Mouse (Mus musculus) naive thymus-derived CD4-positive, alpha-beta T cell, adult 2 months (primary cell): ENCODE data around the gene Sept9.
"Not testable (repeated sequence)": the region's sequence is repeated elsewhere in the genome, so short reads cannot be mapped to it uniquely, and the experiment has no call there.

Source experiments
- DNase-seq: peaks from one replicate; pipeline ENCODE4 v3.0.0-alpha.2; 2011; ENCODE audit warnings: low read depth

The Sept9 gene

GRCm38 (mm10) chr11:117327633-117328032 lies 128.2 kb downstream of the Sept9 start:
- no peak for DNase-seq

- peak; percentile 42 for DNase-seq
These were observed 130.9 kb downstream of the Sept9 start for GRCm38 (mm10) chr11:117330076-117330950.

DNA sequence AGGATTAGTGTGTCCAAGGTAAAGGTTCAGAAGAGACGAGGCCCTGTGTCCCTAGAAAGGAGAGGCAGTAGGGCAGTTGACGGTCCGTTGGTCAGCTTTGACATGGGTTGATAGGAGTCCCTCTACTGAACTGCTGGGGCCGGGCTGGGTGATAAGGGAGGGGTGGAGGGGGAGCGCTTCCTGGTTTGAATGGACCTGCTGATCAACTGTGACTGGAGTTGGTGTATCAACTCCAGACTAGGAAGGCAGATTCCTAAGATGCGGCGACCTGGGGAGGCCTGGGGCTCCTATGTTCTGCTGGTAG lies 131.4 kb downstream of the Sept9 start:
- no peak for DNase-seq

- no peak for DNase-seq
These were observed 132.1 kb downstream of the Sept9 start for GRCm38 (mm10) chr11:117331361-117332241.

DNA sequence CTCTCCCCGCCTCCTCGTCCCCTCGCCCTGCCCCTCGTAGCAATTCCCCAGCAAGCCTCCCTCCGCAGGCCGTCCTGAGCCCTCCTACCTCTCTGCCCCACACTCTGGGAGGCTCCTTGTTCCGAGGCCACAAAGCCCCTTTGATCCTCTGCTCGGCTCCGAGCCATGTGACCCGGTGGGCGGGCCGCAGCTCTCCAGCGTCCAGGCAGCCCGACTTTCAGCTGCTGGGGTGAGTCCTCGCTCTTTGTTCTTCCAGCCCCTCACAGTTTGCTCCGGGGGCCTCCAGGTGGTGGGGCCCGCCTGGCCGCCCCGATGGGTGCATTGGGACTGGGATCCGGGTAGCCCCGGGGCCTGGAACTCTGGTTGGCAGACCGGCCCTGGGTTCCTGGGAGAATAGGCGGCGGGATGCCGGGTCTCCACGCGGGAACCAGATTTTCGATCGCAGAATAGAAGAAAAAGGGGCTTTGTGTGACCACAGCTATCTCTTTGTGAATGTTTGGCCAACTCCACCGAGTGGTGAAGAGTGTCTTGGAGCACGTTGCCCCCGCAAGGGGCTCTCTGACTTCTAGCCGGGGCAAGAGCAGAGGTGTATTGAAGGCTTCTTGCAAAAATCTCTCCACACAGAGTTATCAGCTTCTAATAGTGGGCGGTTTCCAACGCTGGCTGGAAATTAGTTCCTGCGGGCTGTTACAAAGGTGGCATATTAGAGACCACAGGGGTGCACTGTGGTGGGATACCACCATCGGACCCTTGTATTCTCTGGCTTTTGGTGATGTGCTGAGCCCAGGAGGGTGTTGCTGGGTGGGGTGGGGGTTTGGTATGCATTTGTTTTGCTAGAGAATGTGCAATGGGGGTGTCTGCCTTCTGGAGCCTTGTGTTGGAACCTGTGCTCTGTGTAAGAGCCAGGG lies 133.0 kb downstream of the Sept9 start:
- peak; percentile 69 for DNase-seq

- DNase-seq = peak; percentile 37
These were observed 133.8 kb downstream of the Sept9 start for GRCm38 (mm10) chr11:117333150-117333715.

GRCm38 (mm10) chr11:117334101-117334500 lies 134.6 kb downstream of the Sept9 start:
- peak; percentile 78 for DNase-seq

DNA sequence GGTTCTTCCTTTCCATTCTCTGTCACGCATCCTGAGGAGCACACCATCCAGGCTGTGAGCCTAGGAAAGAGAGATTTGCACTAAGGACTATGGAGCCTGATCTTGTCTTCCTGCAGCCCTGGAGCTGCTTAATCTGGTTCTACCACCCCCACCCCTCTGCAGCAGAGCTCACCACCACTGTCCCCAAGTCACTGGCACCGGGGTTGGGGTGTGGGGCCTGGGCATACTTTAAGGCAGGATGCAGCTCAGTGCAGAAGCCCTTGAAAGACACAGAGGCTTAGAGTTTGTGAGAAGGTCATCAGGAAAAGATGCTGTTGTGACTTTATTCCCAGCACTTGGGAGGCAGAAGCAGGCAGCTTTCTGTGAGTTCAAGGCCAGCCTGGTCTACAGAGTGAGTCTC lies 135.7 kb downstream of the Sept9 start:
- no peak for DNase-seq

- no peak for DNase-seq
These were observed 136.8 kb downstream of the Sept9 start for GRCm38 (mm10) chr11:117336081-117336788.

GRCm38 (mm10) chr11:117337749-117338148 lies 138.3 kb downstream of the Sept9 start:
- DNase-seq = peak; percentile 59

- no peak for DNase-seq
These were observed 139.0 kb downstream of the Sept9 start for GRCm38 (mm10) chr11:117338503-117338902.

- no peak for DNase-seq
These were observed 139.6 kb downstream of the Sept9 start for GRCm38 (mm10) chr11:117339050-117339449.

DNA sequence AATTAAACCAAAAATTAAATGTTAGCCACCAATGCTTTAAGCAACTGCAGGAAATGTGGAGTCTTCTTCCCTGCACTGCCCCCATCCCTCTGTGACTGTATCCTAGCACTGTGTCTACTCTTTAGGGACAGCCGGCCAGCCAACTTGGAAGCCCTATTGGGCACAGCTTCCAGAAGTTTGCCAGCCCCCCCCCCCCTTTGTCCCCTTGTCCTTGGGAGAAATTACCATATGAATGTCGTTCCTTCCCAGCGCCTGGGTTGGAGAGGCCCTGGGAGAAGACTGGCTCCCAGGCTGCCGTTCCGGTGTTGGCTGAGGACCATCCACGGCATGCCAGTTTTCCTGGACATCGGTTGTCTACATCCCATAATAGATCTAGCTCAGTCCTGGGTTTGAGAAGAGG lies 141.8 kb downstream of the Sept9 start:
- no peak for DNase-seq

DNA sequence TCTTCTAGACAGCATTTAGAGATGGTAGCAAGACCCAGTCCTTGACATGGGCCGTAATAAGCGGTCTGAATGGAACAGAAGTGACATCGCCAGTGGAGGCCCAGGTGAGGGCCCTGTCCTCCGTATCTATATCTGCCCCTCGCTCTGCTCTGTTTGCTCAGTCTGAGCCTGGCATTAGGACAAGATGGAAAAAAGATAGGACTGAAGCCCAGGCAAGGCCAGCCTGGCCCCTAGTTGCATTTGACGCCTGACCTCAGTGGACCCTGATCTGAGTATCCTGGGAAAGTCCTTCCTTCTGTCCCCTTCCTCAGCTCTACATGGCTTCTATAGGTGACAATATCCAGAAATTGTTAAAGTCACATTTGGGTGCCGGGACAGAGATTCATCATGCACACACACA lies 142.6 kb downstream of the Sept9 start:
- no peak for DNase-seq

DNA sequence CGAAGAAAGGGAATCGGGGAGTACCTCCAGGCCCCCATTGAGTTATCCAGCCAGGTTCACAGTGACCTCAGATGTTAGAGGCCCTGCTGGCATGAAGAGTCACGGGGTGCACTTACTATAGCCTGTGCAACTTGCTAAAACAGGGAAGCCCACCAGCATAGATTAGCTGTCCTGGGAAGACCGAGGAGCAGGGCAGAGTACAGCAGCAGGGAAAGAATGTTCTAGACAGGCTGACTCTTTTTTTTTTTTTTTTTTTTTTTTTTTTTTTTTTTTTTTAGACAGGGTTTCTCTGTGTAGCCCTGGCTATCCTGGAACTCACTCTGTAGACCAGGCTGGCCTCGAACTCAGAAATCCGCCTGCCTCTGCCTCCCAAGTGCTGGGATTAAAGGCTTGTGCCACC lies 143.0 kb downstream of the Sept9 start:
- DNase-seq = not testable (repeated sequence)

- no peak for DNase-seq
These were observed 144.3 kb downstream of the Sept9 start for GRCm38 (mm10) chr11:117343800-117344199.

GRCm38 (mm10) chr11:117344339-117345021 lies 145.0 kb downstream of the Sept9 start:
- no peak for DNase-seq

GRCm38 (mm10) chr11:117345022-117345765 lies 145.7 kb downstream of the Sept9 start:
- no peak for DNase-seq

DNA sequence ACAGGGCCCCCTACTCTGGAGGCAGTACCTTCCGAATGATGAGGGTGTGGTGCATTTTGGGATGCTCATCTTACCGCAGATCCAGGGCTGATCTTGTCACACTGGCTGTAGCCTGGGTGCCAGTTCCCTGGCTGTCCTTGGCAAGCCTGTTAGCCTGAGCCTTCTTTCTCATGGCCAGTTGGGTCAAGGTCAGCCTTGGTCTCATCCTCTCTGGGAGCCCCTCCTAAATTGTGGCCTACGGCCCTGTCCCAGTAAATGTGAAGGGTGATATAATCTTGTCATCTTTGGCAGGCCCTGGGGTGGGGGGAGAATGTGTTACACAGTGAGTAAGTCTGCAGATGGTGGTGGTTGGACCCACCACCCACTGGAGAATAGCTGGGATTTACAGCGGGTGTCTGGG lies 147.8 kb downstream of the Sept9 start:
- no peak for DNase-seq
